Mouse (Mus musculus) liver, embryonic 14.5 days (tissue): ENCODE data around the gene Lpcat4. TPM values are rescaled to one million over a fixed set of nuclear protein-coding genes. Genes with fewer than 3 reads are reported as not detected.

Experiments
- ATAC-seq: fragments of 200-750 bp; cut with Nextera tagmentation; 2 replicates; pipeline ENCODE4 v1.8.0; 2017; ENCODE audit warnings: moderate number of reproducible peaks, mild to moderate bottlenecking, moderate library complexity; ENCODE audit not compliant: insufficient read depth
- DNase-seq, 3 experiments: peaks; one replicate each; pipeline ENCODE4 v3.0.0-alpha.2; 2012 to 2013; ENCODE audit warnings: low read depth in 3 of 3, low spot score in 3 of 3
- H3K27ac ChIP-seq: fragments of 300-500 bp; sonication (generic); 2 replicates; pipeline ENCODE4 v1.5.1; 2014; ENCODE audit warnings: moderate library complexity, mild to moderate bottlenecking, control low read depth, inconsistent platforms
- H3K27me3 ChIP-seq: fragments of 300-500 bp; sonication (generic); 2 replicates; pipeline ENCODE4 v1.6.1; 2014; ENCODE audit warnings: mild to moderate bottlenecking, low read length, moderate library complexity; ENCODE audit not compliant: control insufficient read depth, insufficient read depth
- H3K36me3 ChIP-seq: fragments of 300-500 bp; sonication (generic); replicated peaks from 2 replicates; pipeline ENCODE4 v1.6.1; 2014; ENCODE audit warnings: low read depth; ENCODE audit not compliant: control insufficient read depth, insufficient read depth
- H3K4me1 ChIP-seq, 2 experiments: fragments of 200-500 bp in 1 of 2; fragments of 300-500 bp in 1 of 2; sonication (generic) in 1 of 2; replicated peaks; 2 replicates each; pipeline ENCODE4 v1.6.1; 2012 to 2014; ENCODE audit warnings: antibody characterized with exemption in 1 of 2, inconsistent platforms in 1 of 2, low read length in 1 of 2; ENCODE audit not compliant: control insufficient read depth in 2 of 2, insufficient read depth in 2 of 2
- H3K4me2 ChIP-seq: fragments of 300-500 bp; sonication (generic); 2 replicates; pipeline ENCODE4 v1.6.1; 2014; ENCODE audit warnings: low read depth, mild to moderate bottlenecking, control low read depth, moderate library complexity
- H3K4me3 ChIP-seq, 2 experiments: fragments of 200-500 bp in 1 of 2; fragments of 300-500 bp in 1 of 2; sonication (generic) in 1 of 2; 2 replicates each; pipeline ENCODE4 v1.5.1; 2012 to 2014; ENCODE audit warnings: low read depth in 2 of 2, low read length in 2 of 2, mild to moderate bottlenecking in 2 of 2, control low read depth in 1 of 2, inconsistent platforms in 1 of 2, moderate library complexity in 1 of 2; ENCODE audit not compliant: insufficient read depth in 1 of 2
- H3K9ac ChIP-seq: fragments of 300-500 bp; sonication (generic); replicated peaks from 2 replicates; pipeline ENCODE4 v1.6.1; 2014; ENCODE audit warnings: mild to moderate bottlenecking, control low read depth, moderate library complexity
- H3K9me3 ChIP-seq: fragments of 300-500 bp; sonication (generic); 2 replicates; pipeline ENCODE4 v1.6.1; 2016; ENCODE audit warnings: low read length, mixed read lengths; ENCODE audit not compliant: control insufficient read depth
- CTCF ChIP-seq: IDR thresholded peaks from 2 replicates; pipeline ENCODE4 v1.5.1; 2016; ENCODE audit warnings: antibody characterized with exemption, low read depth, control low read depth
- EP300 ChIP-seq: IDR thresholded peaks from 2 replicates; pipeline ENCODE4 v1.6.1; 2016; ENCODE audit warnings: antibody characterized with exemption, low read depth
- WGBS: fragments of 180-500 bp; shearing (Covaris S2); extraction: QIAGEN DNeasy Blood & Tissue Kit; methylation state at CpG from one replicate; pipeline ENCODE4 v1.1.7; 2014; ENCODE audit not compliant: insufficient replicate concordance; 5-methylcytosine and 5-hydroxymethylcytosine counted together
- polyA plus RNA-seq, 2 experiments: library from polyadenylated mRNA; depleted of rRNA in 1 of 2; stranded (reverse) in 1 of 2; unstranded in 1 of 2; fragments of >200 nt; fragmentation: Nextera tagmentation in 1 of 2; extraction: Ambion mirVana in 1 of 2; gene quantifications; 2 replicates each; pipeline versions ENCODE4 v1.2.1 to v1.2.3; 2012 to 2014

Lpcat4 gene
- 2.4 and 2.9 TPM in 2 replicates for polyA plus RNA-seq (2012; rRNA removed)
- 1.9 and 2.1 TPM in 2 replicates for polyA plus RNA-seq (2014; fragmentation: Nextera tagmentation; extraction: Ambion mirVana)

GRCm38 (mm10) chr2:112239212-112239934 is at the start of gene Lpcat4:
TSS of gene Lpcat4 (plus strand) at chr2:112239468.
- under 1% methylated on average over 88 of the region's 94 CpGs for WGBS
- Histone ChIP-seq H3K4me1 (peaks cover 0 to 3% of the 10 kb centered on the region in 2 experiments; a peak in 1 of 4 replicates), H3K4me2 (peak within 1 kb of the TSS; percentile 71), H3K27me3 (no peaks in the 10 kb centered on the region; the same call in 1 of the 2 replicates), H3K9ac (peak within 1 kb of the TSS; percentile 70), H3K4me3 (peak within 1 kb of the TSS; percentile 61 to 78), H3K27ac (peak within 1 kb of the TSS; percentile 24; the same call in 1 of the 2 replicates), H3K9me3 (no peaks in the 10 kb centered on the region), H3K36me3 (no peaks in the 10 kb centered on the region)
- DNase-seq, result peak; percentile 47 to 60 (median 54)
- ATAC-seq, result peak; percentile 92
- TF ChIP-seq EP300 (no peak), CTCF (peak; percentile 87)

- no peak for ATAC-seq
- no peak overlapping the region for H3K4me2 ChIP-seq
- H3K9me3 ChIP-seq, result no peaks in the 10 kb centered on the region
- H3K27ac ChIP-seq, result no peak overlapping the region
- WGBS, result 2% methylated on average over 2 of the region's 2 CpGs
- DNase-seq, result peak; percentile 18 to 43 (median 19)
- no peaks in the 10 kb centered on the region for H3K27me3 ChIP-seq
- H3K9ac ChIP-seq, result no peak overlapping the region
- no peak overlapping the region for H3K4me3 ChIP-seq
- TF ChIP-seq CTCF, result peak; percentile 83
- no peak for TF ChIP-seq EP300
- H3K4me1 ChIP-seq, result no peaks in the 10 kb centered on the region
- no peaks in the 10 kb centered on the region for H3K36me3 ChIP-seq
Measured at GRCm38 (mm10) chr2:112196859-112197258, 42.4 kb upstream of the Lpcat4 start.

GRCm38 (mm10) chr2:112203056-112203455 is 36.2 kb upstream of the Lpcat4 start:
- DNase-seq, result no peak
- TF ChIP-seq EP300 (no peak), CTCF (no peak)

GRCm38 (mm10) chr2:112210142-112210541 is 29.1 kb upstream of the Lpcat4 start:
- DNase-seq (no peak), ATAC-seq (no peak)
- Histone ChIP-seq H3K9me3 (no peaks in the 10 kb centered on the region), H3K36me3 (no peaks in the 10 kb centered on the region), H3K27ac (no peak overlapping the region), H3K27me3 (no peaks in the 10 kb centered on the region), H3K4me1 (no peaks in the 10 kb centered on the region), H3K4me2 (no peak overlapping the region), H3K4me3 (no peak overlapping the region), H3K9ac (no peak overlapping the region)
- TF ChIP-seq CTCF (no peak), EP300 (no peak)
- WGBS, result 56% methylated on average over 6 of the region's 6 CpGs

More at GRCm38 (mm10) chr2:112203056-112203455, 36.2 kb upstream of the Lpcat4 start:
- Histone ChIP-seq H3K27ac (no peak overlapping the region), H3K36me3 (no peaks in the 10 kb centered on the region), H3K9ac (no peak overlapping the region), H3K4me3 (no peak overlapping the region), H3K4me1 (no peaks in the 10 kb centered on the region), H3K27me3 (no peaks in the 10 kb centered on the region), H3K4me2 (no peak overlapping the region), H3K9me3 (no peaks in the 10 kb centered on the region)
- ATAC-seq, result no peak
- WGBS, result 63% methylated on average over 6 of the region's 6 CpGs

GRCm38 (mm10) chr2:112210699-112211098 is 28.6 kb upstream of the Lpcat4 start:
- Histone ChIP-seq H3K9me3 (no peaks in the 10 kb centered on the region), H3K9ac (no peak overlapping the region), H3K27me3 (no peaks in the 10 kb centered on the region), H3K4me3 (no peak overlapping the region), H3K4me2 (no peak overlapping the region), H3K36me3 (no peaks in the 10 kb centered on the region), H3K27ac (no peak overlapping the region), H3K4me1 (no peaks in the 10 kb centered on the region)
- no peak for TF ChIP-seq CTCF
- no peak for TF ChIP-seq EP300
- DNase-seq (no peak), ATAC-seq (no peak)
- WGBS, result 58% methylated on average over 2 of the region's 2 CpGs
